Mouse (Mus musculus) testis, adult 2 months (tissue): Measurements from ENCODE around the gene Fkrp. TPM values are rescaled to one million over a fixed set of nuclear protein-coding genes. Genes with fewer than 3 reads are reported as not detected.

ENCODE experiments used
- H3K27ac ChIP-seq: fragments of 200-500 bp; 2 replicates; pipeline ENCODE4 v1.5.1; 2012; ENCODE audit warnings: low read depth, low read length; ENCODE audit not compliant: control insufficient read depth, insufficient read depth
- H3K27me3 ChIP-seq: fragments of 200-500 bp; 2 replicates; pipeline ENCODE4 v1.6.1; 2012; ENCODE audit warnings: mild to moderate bottlenecking, low read length, moderate library complexity; ENCODE audit not compliant: control insufficient read depth, insufficient read depth
- H3K36me3 ChIP-seq: fragments of 200-500 bp; 2 replicates; pipeline ENCODE4 v1.6.1; 2012; ENCODE audit warnings: mild to moderate bottlenecking, low read length; ENCODE audit not compliant: control insufficient read depth, insufficient read depth
- H3K4me1 ChIP-seq: fragments of 200-500 bp; 2 replicates; pipeline ENCODE4 v1.6.1; 2012; ENCODE audit warnings: low read length; ENCODE audit not compliant: control insufficient read depth, insufficient read depth
- H3K4me3 ChIP-seq: fragments of 200-500 bp; 2 replicates; pipeline ENCODE4 v1.5.1; 2012; ENCODE audit warnings: low read depth, mild to moderate bottlenecking, low read length, moderate library complexity, mixed read lengths; ENCODE audit not compliant: control insufficient read depth
- CTCF ChIP-seq: fragments of 200-500 bp; IDR thresholded peaks from 2 replicates; pipeline ENCODE4 v1.5.1; 2012; ENCODE audit warnings: low read depth, mild to moderate bottlenecking, inconsistent platforms, low read length, moderate library complexity; ENCODE audit not compliant: control insufficient read depth, insufficient read depth, insufficient replicate concordance
- POLR2A ChIP-seq: fragments of 200-500 bp; IDR thresholded peaks from 2 replicates; pipeline ENCODE4 v1.6.1; 2012; ENCODE audit warnings: low read depth, mild to moderate bottlenecking, inconsistent platforms, low read length, moderate library complexity; ENCODE audit not compliant: control insufficient read depth
- polyA plus RNA-seq: library from polyadenylated mRNA; depleted of rRNA; stranded (reverse); fragments of >200 nt; gene quantifications from 2 replicates; pipeline ENCODE4 v1.2.3, GENCODE M21; 2012

Fkrp gene
- polyA plus RNA-seq, 1 experiment: 3.6 TPM

DNA sequence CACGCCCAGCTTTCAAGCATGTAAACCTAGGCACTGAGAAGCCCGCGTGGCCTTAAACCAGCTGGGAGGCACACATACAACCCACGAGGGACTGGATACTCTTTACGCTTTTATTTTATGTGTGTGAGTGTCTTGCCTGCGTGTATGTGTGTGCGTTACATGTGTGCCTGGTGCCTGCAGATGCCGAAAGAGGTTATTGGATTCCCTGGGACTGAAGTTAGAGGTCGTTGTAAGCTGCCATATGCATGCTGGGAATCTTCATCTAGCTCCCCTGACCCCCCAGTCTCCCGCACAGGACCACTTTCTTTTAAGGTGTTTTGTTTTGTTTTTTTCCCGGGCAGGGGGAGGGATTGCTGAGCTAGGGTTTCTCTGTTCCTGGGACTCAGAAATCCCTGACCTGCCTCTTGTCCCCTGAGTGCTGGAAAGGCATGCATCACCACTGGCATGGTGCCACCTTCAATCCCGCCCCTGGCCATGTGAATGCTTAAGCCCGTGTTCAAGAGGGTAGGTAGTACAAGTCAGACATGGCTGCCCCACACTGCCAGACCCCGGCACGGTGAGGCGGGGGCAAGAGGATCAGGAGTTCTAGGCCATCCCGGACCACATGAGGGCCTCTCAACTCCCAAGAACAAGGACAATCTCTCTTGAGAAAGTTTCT lies 32.6 kb downstream of the Fkrp start:
- Histone ChIP-seq H3K27ac (no peak overlapping the region), H3K4me1 (peaks cover 9% of the 10 kb centered on the region), H3K4me3 (peak overlapping the region; percentile 83), H3K36me3 (no peaks in the 10 kb centered on the region), H3K27me3 (no peaks in the 10 kb centered on the region)
- TF ChIP-seq POLR2A: no peak

DNA sequence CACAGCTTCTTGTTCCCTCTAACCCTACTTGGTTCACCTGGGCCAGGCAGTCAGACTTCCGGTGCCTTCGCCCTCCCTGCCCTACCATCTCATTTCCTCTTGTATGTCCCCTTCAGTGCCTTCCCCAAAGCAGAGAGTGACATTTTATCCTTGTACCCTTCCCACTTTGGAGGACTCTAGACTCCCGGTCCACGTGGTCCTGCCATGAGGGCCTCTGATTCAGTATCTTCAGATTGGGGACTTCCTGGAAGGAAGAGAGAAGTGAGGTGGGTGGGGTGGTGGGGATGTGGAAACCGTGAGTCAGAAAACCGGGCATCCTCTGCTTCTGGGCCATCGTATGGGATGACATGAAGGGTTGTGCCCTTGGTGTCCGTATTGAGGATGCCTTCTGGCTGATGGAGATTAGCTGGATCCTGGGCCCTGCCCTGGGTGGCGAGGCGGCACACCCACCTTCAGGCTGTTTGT lies 33.3 kb downstream of the Fkrp start:
- Histone ChIP-seq H3K4me1 (peaks cover 9% of the 10 kb centered on the region), H3K27me3 (no peaks in the 10 kb centered on the region), H3K36me3 (no peaks in the 10 kb centered on the region), H3K27ac (no peak overlapping the region), H3K4me3 (peak overlapping the region; percentile 83)
- no peak for TF ChIP-seq CTCF
- no peak for TF ChIP-seq POLR2A

GRCm38 (mm10) chr7:16782555-16783125 lies 33.9 kb downstream of the Fkrp start:
- Histone ChIP-seq H3K4me1 (peaks cover 9% of the 10 kb centered on the region), H3K4me3 (peak overlapping the region; percentile 83), H3K27me3 (no peaks in the 10 kb centered on the region), H3K36me3 (no peaks in the 10 kb centered on the region), H3K27ac (no peak overlapping the region)
- TF ChIP-seq POLR2A (no peak), CTCF (no peak)

- peaks cover 9% of the 10 kb centered on the region for H3K4me1 ChIP-seq
- H3K4me3 ChIP-seq: peak overlapping the region; percentile 83
- no peak overlapping the region for H3K27ac ChIP-seq
- H3K27me3 ChIP-seq: no peaks in the 10 kb centered on the region
- H3K36me3 ChIP-seq: no peaks in the 10 kb centered on the region
- TF ChIP-seq POLR2A (no peak), CTCF (no peak)
Measured at GRCm38 (mm10) chr7:16781816-16782554, 34.5 kb downstream of the Fkrp start.

DNA sequence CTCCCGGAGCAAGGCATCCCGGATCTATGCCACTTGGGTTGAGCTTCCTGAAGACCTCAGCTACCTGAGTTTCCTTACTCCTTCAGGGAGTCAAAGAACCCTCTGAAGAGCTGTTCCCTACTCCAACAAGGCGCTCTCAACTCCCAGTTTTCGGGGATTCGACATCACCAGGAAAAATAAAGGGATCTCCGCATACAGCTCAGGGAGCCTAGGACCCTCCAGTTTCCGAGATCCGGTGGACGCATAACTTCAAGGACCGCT lies 35.0 kb downstream of the Fkrp start:
- Histone ChIP-seq H3K4me1 (peaks cover 9% of the 10 kb centered on the region), H3K27ac (no peak overlapping the region), H3K36me3 (no peaks in the 10 kb centered on the region), H3K4me3 (peak overlapping the region; percentile 83), H3K27me3 (no peaks in the 10 kb centered on the region)
- no peak for TF ChIP-seq POLR2A
- no peak for TF ChIP-seq CTCF

- Histone ChIP-seq H3K4me3 (peak within 1 kb of the TSS; percentile 83), H3K36me3 (no peaks in the 10 kb centered on the region), H3K4me1 (peaks cover 9% of the 10 kb centered on the region), H3K27me3 (no peaks in the 10 kb centered on the region), H3K27ac (no peak within 1 kb of the TSS)
- TF ChIP-seq POLR2A: peak; percentile 84
- TF ChIP-seq CTCF: no peak
Measured at GRCm38 (mm10) chr7:16780825-16781554, 35.5 kb downstream of the Fkrp start, which contains the start of gene Slc1a5. Gene Slc1a5, plus strand, starts transcription at chr7:16781340.

GRCm38 (mm10) chr7:16780076-16780475 lies 36.5 kb downstream of the Fkrp start:
- H3K36me3 ChIP-seq: no peaks in the 10 kb centered on the region
- peak overlapping the region; percentile 16; the same call in 1 of the 2 replicates for H3K27ac ChIP-seq
- H3K4me3 ChIP-seq: no peak overlapping the region
- H3K4me1 ChIP-seq: peaks cover 9% of the 10 kb centered on the region
- no peak for TF ChIP-seq CTCF
- TF ChIP-seq POLR2A: no peak
- H3K27me3 ChIP-seq: no peaks in the 10 kb centered on the region
